Mouse (Mus musculus): ENCODE results near the gene Hyls1.

GRCm38 (mm10) chr9:35611841-35612240, 41.6 kb upstream of the Hyls1 start, which contains the start of gene Pate4:
- TF ChIP-seq CTCF (IDR thresholded peaks at IDR 0.05; ENCODE audit: extremely low read depth, insufficient read length, insufficient replicate concordance, low read depth, low read length): no peak
- no peak for TF ChIP-seq POLR2A (IDR thresholded peaks at IDR 0.05; ENCODE audit: low read depth, low read length)

Measured in small intestine, adult 2 months (tissue).